Mouse (Mus musculus): ENCODE data around the gene Tmem106a.

Tmem106a gene

GRCm38 (mm10) chr11:101640857-101641709 lies 59.0 kb downstream of the Tmem106a start:
- DNase-seq (ENCODE audit: low read depth, low spot score), result peak; percentile 84

Measured in skeletal muscle tissue, adult 2 months (tissue).